Mouse (Mus musculus) heart, adult 2 months (tissue): ENCODE results near the gene Angptl8.

Experiments used
- CTCF ChIP-seq: fragments of 200-600 bp; IDR thresholded peaks from 2 replicates; pipeline ENCODE4 v1.8.1; 2022; ENCODE audit warnings: antibody characterized with exemption, mild to moderate bottlenecking, moderate library complexity
- EP300 ChIP-seq: fragments of 200-500 bp; IDR thresholded peaks from 2 replicates; pipeline ENCODE4 v1.6.1; 2011; ENCODE audit warnings: low read depth, low read length, control low read depth; ENCODE audit not compliant: insufficient read depth
- POLR2A ChIP-seq: fragments of 200-500 bp; IDR thresholded peaks from 2 replicates; pipeline ENCODE4 v1.6.1; 2011; ENCODE audit warnings: mild to moderate bottlenecking, low read depth, low read length, control low read depth; ENCODE audit not compliant: insufficient read depth

DNA sequence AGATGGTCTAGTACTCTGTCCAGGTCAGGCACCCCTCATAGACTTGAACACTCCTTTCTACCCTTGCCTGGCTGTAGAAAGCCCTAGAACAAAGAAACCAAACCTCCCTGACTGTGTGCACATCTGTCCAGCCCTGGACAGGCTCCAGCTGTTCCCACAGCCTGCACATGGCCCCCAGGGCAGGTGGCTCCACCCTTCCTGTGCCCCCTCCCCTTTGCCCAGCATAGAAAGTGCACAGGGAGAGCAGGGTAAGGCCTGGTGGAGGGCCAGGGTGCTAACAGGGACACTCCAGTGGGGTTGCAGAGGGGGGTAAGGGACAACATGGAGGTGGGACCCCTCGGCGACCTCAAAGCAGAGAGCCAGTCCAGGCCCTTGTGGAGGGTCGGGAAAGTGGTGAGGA is 39.1 kb upstream of the Angptl8 start:
- TF ChIP-seq CTCF (0 out of 2 replicates have a peak, but pooled peaks have one; percentile 2), EP300 (no peak), POLR2A (no peak)
